Mouse (Mus musculus) cerebellum, adult 2 months (tissue): ENCODE measurements around the gene Cyp4f17.
"Not testable (repeated sequence)": the region's sequence is repeated elsewhere in the genome, so short reads cannot be mapped to it uniquely, and the experiment has no call there.

ENCODE experiments used
- CTCF ChIP-seq: fragments of 200-500 bp; IDR thresholded peaks from 2 replicates; pipeline ENCODE4 v1.5.1; 2011; ENCODE audit warnings: low read depth, mild to moderate bottlenecking, control low read depth, low read length, moderate library complexity, borderline replicate concordance; ENCODE audit not compliant: insufficient read depth
- POLR2A ChIP-seq: fragments of 200-500 bp; IDR thresholded peaks from 2 replicates; pipeline ENCODE4 v1.6.1; 2011; ENCODE audit warnings: low read length, control low read depth, borderline replicate concordance; ENCODE audit not compliant: insufficient read depth

DNA sequence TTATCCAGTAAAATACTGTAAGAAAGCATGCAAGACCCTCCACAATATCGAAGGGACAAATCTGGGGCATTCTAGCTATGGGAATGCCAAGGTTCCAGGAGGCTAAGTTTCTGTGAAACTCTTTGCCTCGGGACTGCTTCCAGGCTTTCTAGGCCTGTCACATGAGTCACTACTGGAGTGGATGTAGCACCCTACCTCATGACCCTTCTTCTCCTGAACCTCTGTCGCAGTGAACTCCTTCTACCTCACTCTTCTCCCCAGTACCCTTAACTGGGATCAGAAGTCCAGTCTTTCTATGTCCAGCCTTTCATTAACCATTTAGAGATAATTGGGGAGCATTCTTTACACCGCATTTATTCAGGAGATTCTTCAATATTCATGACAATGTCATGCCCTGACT, 5.3 kb upstream of the Cyp4f17 start:
- TF ChIP-seq CTCF, POLR2A: not testable (repeated sequence)
